Mouse (Mus musculus): Measurements from ENCODE around the gene Hspa2.

The Hspa2 gene

DNA sequence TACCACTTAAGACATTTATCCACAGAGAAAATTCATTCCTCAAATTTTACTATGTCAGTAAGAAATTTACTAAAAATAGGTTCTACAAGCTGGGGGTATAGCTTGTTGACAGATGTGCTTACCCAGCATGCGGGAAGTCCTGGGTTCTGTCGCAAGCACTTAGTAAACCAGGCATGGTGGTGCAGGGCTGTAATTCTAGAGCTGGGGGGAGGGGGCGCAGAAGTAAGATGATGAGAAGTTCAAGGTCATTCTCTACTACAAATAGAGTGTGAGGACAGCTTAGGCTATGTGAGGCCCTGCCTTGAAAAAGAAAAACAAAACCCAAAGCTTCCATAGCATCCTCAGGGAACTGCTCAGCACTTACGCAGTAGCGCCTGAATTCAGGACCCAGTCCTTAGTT is 25.4 kb upstream of the Hspa2 start:
- DNase-seq, result no peak

DNA sequence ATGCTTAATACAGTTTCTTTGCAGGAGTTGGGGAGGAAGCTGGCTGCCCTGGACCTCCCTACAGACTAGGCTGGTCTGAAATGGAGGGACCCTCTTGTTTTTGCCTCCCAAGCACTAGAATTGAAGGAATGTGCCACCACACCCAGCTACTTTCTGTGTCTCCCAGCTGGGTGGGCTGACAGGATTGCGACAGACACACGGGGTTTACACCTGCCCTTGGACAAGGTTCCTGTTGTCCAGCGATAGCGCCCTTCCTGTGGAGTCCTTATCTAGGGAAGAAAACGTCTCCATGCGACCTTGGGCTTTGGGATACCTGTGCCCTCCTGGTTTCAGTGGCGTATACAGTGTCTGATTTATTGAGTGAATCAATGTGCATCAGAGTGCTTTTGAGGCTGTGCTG is 23.8 kb upstream of the Hspa2 start:
- no peak for DNase-seq

DNA sequence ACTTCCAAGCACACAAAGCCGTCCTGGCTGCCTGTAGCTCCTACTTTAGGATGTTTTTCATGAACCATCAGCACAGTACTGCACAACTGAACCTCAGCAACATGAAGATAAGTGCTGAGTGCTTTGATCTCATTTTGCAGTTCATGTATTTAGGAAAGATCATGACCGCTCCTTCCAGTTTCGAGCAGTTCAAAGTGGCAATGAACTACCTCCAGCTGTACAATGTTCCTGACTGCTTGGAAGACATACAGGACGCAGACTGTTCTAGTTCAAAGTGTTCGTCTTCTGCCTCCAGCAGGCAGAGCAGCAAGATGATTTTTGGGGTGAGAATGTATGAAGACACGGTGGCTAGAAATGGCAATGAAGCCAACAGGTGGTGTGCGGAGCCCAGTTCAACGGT is 18.6 kb upstream of the Hspa2 start:
- DNase-seq, result no peak

DNA sequence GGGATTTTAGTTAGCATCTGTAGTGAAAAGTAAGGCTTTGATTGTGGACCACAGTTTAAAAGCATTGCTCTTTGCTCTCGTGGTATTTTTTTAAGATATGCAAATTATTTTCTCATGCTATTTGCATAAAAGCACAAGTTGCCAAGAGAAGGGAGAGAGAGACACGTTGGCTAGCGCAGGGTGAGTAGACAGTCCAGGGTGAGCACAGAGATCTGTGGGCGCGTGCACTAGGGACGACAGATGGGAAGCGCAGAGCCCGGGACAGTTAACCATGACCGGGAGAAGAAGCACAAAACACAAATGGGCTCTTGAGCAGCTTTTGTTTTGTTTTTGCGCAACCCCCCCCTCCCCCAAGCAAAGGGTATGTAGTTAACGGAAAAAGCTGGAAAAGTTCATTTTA is 15.2 kb upstream of the Hspa2 start:
- DNase-seq, result no peak

DNA sequence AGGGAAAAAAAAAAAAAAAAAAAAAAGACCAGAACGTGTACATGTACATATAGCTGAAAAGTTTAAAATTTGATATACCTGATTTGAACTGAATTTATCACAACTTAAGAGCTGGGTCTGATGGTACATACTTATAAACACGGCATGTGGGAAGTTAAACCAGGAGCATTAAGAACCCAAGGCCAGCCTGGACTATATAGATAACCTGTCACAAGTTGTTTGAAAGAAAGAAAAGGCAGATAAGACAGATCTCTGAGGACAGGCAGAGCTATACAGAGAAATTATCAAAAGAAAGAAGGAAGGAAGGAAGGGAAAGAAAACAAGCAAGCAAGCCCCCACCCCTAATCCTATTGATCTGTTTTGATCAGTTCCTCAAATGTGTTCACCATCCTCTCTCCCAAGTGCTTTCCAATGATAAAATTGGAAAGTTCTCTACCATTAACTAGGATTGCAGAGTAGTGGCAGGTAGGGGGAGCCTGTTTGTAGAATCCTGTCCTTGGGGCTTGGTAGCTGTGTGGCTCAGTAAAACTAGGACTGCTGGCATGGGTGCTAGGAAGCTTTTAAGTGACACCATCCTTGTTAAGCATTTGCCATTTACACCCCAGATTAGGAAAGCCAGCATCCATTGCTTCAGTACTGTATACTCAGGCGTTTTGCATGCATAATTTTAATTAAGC is 12.2 kb upstream of the Hspa2 start:
- no peak for DNase-seq

DNA sequence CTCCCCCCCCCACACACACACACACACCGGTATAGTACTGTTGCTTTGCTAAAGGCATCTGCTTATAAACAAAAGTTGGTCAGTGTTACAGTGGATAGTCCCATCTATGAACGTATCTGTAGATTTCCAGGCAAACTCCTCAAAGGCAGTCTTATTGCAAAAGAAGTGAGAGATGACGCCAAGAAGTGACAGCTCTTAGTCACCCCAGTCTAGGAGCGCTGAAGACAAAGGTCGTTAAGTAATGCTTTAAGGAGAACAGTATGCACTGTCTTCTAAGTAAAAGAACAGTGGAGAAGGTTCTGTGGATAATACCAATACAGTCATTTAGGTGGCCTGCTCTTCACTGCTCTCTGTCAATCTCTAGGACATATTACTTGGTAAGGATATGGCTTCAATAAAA is 11.0 kb upstream of the Hspa2 start:
- no peak for DNase-seq

DNA sequence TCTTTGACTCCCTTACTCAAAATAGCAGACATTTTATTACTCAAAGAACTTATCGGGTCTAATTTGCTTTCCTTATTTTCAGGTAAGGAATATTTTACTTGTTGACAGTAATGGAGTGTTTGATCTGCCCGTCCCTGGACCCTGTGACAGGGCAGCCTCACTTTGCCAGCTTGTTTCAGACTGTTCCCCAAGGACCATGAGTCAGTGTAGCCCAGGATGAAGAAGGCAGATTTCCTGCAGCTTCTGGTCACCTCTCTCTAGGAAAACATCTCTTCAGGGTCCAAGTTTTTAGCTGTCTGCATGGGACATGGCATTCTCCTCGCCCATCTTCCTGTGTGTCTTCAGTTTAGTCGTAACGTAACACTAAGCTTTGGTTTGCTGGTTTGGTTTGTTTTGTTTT is 6.7 kb upstream of the Hspa2 start:
- DNase-seq, result no peak

DNA sequence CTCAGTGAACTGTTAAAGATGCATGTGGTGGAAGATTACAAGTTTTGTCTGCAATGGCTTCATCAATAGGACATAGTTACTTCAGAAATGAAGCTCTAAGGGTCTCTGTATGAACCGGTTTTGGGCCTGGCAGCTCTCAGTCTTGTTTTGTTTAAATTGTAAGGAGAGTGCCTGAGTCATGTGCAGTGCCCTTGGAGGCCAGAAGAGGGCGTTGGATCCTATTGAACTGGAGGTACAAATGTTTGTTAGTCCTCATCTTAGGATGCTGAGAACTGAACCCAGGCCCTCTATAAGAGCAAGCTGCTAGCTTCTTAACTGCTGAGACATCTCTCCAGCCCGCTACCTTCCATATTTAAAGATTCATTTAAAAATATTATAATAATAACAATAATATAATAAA is 2.3 kb upstream of the Hspa2 start:
- DNase-seq, result no peak

DNA sequence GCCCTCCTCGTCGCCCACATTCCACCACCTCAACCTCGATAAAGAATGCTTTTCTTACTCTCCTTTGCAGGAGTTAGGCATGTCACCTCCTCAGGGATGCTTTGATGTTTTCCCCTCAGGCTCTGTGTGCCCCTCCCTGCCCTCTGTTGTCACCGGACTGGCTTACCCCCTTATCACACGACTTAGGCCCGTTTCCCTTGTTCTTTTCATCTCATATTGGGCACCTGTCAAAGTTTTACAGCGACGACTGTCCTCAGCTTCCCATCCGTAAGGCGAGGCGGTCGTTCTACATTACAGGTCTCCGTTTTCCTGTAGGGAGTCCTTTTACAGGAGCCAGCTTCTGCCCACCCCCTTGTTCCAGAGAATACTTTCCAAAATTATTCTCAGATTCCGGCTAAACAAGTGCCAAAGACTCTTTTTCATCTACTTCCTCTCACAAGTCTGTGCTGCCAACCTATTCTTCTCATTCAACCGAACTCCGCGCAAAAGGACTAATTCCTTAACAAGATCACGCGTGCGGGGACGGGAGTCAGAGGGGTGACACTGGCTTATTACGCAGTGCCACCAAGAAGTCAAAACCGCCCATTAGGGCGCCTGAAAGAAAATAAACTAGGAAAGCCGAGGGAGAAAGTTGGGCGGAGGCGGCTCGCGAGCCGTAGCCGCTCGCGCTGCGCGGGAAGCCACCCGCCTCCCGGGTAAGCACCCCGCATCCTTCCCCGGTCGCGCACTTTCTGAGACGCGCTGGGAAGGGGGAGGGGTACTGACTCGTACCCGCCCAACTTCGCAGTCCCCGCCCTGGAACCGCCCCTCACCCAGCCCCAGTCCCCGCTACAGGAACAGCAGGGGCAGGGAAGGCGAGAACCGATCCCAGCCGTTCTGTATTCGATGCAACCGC is 738 bp upstream of the Hspa2 start:
- no peak for DNase-seq

DNA sequence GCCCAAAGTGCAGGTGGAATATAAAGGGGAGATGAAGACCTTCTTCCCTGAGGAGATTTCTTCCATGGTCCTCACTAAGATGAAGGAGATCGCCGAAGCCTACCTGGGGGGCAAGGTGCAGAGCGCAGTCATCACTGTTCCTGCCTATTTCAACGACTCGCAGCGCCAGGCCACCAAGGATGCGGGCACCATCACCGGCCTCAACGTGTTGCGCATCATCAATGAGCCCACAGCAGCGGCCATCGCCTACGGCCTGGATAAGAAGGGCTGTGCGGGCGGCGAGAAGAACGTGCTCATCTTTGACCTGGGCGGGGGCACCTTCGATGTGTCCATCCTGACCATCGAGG is 833 bp downstream of the Hspa2 start:
- no peak for DNase-seq

DNA sequence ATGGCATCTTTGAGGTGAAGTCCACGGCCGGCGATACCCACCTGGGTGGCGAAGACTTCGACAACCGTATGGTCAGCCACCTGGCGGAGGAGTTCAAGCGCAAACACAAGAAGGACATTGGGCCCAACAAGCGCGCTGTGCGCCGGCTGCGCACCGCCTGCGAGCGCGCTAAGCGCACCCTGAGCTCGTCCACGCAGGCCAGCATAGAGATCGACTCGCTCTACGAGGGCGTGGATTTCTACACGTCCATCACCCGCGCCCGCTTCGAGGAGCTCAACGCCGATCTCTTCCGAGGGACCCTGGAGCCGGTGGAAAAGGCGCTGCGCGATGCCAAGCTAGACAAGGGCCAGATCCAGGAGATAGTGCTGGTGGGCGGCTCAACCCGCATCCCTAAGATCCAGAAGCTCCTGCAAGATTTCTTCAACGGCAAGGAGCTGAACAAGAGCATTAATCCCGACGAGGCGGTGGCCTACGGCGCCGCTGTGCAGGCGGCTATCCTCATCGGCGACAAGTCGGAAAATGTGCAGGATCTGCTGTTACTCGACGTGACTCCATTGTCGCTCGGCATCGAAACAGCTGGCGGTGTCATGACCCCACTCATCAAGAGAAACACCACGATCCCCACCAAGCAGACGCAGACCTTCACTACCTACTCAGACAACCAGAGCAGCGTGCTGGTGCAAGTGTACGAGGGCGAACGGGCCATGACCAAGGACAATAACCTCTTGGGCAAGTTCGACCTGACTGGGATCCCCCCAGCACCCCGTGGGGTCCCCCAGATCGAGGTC is 1.4 kb downstream of the Hspa2 start:
- DNase-seq, result peak; percentile 32

DNA sequence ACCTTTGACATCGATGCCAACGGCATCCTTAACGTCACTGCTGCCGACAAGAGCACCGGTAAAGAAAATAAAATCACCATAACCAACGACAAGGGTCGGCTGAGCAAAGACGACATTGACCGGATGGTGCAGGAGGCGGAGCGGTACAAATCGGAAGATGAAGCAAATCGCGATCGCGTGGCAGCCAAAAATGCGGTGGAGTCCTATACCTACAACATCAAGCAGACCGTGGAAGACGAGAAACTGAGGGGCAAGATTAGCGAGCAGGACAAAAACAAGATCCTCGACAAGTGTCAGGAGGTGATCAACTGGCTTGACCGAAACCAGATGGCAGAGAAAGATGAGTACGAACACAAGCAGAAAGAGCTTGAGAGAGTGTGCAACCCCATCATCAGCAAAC is 2.0 kb downstream of the Hspa2 start:
- no peak for DNase-seq

DNA sequence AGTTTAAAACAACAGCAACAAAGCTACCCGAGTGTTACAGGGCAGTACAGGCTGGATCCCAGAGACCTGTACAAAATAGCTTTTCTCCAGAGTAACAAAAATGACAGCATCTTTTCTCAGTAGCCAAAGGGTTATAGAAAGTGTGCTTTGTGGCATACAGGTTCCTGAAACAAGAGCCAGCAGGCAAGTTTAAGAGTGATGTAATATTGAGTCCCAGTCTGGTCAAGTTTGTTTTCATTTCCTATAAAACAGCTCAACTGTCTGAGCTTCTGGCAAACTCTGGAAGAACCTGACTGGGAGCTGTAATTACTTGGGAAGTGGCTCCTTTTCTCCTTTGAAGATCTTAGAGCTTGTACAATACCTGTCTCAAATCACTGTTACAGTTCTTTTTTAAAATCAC is 3.2 kb downstream of the Hspa2 start:
- no peak for DNase-seq

DNA sequence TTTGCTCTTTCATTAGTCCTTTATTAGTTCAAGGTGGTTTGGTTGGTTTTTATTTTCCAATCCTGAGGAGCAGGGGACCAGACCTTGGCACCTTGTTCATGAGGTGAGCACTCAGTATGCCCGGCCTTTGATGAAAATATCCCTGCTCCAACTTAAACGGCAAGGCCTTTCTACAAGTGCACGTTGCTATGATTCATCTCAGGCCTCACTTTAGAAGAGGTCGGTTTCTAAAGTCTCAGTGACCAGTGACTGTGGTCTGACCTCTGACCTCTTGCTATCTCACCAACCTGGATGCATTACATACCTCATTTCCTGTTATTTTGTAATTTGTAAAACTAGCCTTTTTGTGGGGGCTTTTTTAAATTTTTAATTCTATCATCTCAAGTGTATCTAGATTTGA is 5.2 kb downstream of the Hspa2 start:
- no peak for DNase-seq

DNA sequence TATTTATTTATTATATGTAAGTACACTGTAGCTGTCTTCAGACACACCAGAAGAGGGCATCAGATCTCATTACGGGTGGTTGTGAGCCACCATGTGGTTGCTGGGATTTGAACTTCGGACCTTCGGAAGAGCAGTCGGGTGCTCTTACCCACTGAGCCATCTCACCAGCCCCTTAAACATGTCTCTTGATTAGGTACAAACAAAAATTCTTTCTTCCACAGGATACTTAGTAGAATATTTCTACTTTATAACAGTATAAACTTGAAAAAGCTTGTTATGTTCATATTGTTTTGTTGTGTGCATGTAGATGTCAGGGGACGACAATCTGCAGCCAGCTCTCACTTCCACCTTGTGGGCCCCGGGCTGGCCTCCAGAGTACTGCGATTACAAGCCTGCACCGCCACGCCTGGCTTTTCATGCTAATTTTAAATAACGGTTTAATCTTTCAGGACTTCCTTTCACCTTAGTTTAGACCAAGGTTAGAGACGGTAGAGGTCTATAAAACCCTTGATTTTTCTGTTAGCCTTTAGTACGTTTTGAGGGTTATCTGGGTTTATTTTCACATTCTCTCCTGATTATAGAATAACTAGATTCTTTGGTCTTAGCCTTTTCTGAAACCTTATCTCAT is 11.5 kb downstream of the Hspa2 start:
- no peak for DNase-seq

DNA sequence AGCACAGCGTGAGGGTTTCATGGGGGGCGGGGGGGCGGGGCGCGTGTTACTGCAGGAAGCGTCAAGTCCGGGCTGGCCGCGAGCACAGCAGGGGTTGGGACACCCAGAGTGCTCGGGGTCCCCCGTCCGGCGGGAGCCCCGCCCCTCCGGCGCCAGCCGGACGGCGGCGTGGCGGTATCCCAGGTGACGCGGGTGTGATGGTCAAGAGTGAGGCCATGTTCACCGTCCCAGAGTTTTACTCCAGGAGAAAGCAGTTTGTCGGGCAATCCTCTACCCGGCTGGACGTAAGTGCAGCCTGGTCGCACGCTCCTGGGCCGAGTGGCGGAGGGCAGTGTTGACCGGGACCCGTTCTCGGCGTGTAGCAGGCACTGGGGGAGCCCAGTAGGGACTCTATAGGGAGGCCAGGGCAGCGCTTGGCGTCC is 13.5 kb downstream of the Hspa2 start, which contains the start of gene Ppp1r36:
Gene Ppp1r36 (plus strand): TSS at position 106 of the 422 bp plus-strand sequence.
- DNase-seq, result no peak

DNA sequence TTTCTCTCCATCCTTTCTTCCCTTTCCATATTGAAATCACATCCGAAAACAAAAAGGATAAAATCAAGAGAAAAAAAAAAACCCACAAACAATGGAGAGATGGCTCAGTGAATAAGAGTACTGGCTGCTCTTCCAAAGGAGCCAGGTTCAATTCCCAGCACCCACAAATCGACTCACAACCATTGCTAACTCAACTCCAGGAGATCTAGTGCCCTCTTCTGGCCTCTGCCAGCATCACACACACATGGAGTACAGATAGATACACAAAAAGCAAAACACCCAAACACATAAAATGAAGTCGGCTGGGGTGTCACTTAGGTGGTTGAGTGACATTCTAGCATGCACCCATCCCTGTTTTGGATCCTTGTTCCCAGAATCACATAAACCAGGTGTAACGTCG is 14.4 kb downstream of the Hspa2 start:
- no peak for DNase-seq

DNA sequence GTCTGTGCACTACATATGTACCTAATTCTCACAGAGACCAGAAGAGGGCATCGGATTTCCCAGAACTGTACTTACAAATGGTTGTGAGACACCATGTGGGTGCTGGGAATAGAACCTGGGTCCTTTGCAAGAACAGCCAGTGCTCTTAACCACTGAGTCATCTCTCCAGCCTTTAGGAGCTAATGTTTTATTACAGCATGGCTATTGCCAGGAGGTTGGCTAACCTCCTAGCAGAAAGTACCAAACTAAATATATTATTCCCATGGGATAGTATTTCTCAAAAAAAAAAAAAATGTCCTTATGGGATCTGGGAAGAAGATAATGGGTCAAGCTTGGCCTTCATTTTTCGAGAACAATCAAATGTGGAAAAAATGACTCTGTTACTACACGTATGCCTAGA is 21.3 kb downstream of the Hspa2 start:
- DNase-seq, result no peak

DNA sequence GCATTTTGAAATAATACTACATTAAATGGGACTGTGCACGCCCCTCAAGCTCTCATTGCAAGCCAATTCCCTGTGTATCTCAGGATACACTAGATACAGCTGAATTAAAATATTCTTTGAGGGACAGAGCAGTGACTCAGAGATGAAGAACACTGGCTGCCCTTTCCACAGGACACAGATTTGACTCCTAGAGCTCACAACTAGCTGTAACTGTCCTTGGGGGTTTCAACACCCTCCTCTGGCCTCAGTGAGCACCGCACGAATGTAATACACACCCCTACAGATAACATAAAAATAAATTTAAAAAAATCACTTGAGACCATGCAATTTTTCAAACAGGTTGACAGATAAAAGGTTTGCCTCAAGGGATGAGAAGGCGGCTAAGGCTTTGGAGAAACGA is 23.6 kb downstream of the Hspa2 start:
- no peak for DNase-seq

DNA sequence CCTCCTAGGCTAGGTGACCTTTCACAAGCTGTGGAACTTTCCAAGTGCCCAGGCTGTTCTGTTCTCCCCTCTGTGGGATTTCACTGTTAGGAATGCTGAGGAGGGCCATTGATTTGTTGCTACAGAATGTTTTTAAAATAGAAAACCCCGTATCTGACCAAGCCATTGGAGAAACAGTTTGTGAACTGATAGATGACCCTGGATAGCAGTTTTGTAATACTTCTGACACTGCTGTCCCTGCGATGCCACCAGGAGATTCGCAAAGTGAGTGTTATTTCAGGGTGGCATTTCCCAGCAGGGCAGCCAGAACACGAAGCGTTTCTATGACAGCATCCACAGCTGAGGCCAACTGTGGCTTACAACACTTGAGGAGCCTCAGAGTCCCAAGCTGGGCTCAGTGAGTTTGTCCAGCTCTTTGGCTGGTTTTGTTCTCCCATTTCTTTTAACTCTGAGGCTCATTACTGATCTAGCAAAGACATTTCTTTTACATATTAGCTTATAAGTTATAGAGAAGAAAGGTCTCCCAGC is 27.0 kb downstream of the Hspa2 start:
- DNase-seq, result no peak

DNA sequence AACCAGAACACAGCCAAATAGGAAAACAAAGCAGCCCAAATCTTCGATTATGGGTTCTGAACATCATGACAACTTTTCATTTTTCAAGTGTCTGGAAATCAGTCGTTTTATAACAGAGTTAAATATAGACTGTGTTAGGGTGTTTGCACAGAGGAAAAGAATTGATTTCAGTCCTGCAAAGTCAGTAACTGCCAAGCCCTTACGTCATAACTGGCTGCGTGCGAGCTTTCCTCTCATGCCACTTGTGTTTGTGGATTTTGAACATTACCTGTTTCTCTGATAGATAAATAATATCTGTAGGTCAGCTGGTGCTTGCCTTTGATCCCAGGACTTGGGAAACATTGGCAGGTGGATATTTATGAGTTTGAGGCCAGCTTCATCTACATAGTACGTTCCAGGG is 27.5 kb downstream of the Hspa2 start:
- DNase-seq, result no peak

DNA sequence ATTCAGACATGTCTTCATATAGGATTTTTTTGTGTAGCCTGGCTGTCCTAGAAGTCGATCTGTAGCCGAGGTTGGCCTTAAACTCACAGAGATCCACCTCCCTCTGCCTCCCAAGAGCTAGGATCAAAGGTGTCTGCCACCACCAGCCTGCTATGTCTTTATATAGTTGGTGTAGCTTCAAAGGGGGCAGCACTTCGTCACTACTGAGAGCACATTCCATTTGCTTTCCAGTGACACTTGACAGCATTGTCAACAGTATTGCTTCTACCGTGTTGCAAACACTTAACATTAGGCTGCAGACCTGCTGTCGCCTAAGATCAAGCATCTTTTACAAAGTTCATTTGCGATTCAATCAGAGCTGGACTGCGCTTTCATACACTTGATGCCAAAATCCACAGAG is 30.1 kb downstream of the Hspa2 start:
- no peak for DNase-seq

DNA sequence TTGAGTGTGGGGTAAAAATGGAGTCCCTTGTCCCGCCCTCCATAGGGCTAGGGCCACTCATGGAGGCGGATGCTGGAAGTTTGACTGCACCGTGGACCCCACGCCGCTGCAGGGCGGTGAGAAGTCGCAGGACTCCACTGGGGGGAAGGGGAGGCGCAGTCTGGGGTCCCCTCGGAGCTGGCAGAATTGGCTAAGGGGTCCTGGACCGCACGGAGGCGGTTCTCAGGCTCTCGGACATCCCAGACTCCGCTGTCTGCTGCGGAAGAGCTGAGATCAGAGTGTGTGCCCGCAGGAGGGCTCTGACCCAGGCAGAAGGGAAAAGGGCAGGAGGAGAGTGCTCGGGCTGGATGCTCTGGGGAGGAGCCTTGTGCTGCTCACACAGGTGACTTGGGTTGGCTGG is 31.1 kb downstream of the Hspa2 start:
- DNase-seq, result no peak

Data from cerebellum, adult 11 months (tissue).